Mouse (Mus musculus) c-Kit-positive CD71-positive TER-119-negative erythroid progenitor cells, embryonic 14.5 days (primary cell): Measurements from ENCODE around the gene Olfr764-ps1.
"Not testable (repeated sequence)": the region's sequence is repeated elsewhere in the genome, so short reads cannot be mapped to it uniquely, and the experiment has no call there.

Source experiments
- DNase-seq: peaks from one replicate; pipeline ENCODE4 v3.0.0-alpha.2; 2013; ENCODE audit warnings: low read depth

Olfr764-ps1 gene

GRCm38 (mm10) chr10:129039796-129040195 is at the start of gene Olfr764-ps1:
Gene Olfr764-ps1 (minus strand): TSS chr10:129039896.
- DNase-seq, result no peak

DNA sequence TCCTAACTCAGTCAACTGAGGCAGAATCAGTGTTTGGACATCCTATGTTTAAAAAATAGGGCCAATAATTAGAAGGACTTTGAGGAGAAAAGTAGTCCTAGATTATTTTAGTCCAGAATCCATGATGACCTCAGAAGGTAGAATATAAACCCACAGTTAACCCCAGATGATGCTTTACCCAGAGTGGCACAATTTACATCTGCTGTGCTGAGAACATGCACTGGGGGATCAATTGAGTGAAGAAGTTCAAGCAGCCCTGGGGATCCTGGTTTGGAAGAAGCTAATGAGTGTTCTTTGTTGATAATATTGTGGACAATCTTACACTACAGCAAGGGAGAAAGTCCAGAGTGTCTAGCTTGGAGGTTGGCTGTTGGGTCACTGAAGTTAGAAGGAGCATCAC is 43.1 kb upstream of the Olfr764-ps1 start, which contains the start of gene Olfr767:
TSS of gene Olfr767 (minus strand) at position 101 of the 400 bp plus-strand sequence.
- not testable (repeated sequence) for DNase-seq

- no peak for DNase-seq
Measured at GRCm38 (mm10) chr10:129068877-129069276, 29.2 kb upstream of the Olfr764-ps1 start, which contains the start of gene Olfr766-ps1. Gene Olfr766-ps1 (minus strand): TSS chr10:129068977.

DNA sequence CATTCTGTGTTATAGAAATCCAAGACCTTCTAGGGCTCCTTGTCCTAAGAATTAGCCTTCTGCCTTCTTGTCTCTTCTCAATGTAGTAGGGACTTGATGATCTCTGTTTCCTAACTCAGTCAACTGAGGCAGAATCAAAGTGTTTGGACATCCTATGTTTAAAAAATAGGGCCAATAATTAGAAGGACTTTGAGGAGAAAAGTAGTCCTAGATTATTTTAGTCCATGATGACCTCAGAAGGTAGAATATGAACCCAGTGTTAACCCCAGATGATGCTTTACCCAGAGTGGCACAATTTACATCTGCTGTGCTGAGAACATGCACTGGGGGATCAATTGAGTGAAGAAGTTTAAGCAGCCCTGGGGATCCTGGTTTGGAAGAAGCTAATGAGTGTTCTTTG is 10.2 kb upstream of the Olfr764-ps1 start, which contains the start of gene Olfr765:
TSS of gene Olfr765 (minus strand) at position 101 of the 400 bp plus-strand sequence.
- not testable (repeated sequence) for DNase-seq

DNA sequence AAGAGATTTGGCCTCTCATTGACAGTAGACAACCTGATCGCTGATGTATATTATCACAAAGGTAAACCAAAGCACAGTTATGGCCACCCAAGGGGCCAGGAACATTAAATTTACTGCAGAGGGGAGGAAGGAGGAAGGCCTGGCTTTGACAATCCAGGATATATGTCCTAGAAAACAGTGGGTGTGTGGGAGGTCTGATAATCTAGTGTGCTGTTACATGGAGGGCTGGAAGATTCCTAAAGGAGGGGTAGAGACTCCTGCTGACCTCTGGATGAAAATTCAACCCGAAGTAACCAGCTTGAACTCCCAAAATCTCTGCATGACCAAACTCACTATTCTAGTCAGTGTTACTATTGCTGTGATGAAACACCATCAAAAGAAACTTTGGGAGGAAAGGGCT is 11.4 kb downstream of the Olfr764-ps1 start:
- DNase-seq, result no peak

DNA sequence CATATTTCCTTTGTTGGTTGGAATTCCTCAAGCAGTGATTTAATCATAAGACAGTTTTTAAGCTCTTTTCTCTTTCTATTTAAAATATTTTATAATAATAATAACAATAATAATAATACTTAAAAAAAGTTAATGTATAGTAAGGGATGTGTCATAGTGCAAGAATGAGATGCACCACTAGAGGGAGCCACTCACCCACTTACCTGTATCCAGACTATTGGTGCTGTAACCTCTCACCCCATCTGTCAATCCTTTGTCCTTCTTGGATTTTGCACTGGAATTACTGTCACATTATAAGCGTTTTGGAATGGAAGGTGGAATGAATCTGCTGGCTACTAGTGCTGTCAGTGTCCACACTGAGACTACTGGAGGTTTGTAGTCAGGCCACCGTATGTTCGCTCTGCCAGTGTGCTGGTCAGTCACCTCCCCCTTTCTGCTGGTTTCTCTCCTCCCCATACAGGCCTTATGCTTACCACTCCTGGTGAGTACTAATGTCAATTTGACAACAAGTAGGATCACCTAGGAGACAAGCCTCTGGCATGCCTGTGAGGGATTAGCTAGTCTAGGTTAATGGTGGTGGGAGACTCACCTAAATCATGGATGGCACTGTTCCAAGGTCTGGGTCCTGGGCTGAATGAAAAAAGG is 13.6 kb downstream of the Olfr764-ps1 start:
- peak; percentile 25 for DNase-seq

GRCm38 (mm10) chr10:129023319-129023718 is 16.4 kb downstream of the Olfr764-ps1 start:
- DNase-seq, result no peak

GRCm38 (mm10) chr10:129014477-129014876 is 25.2 kb downstream of the Olfr764-ps1 start:
- no peak for DNase-seq

DNA sequence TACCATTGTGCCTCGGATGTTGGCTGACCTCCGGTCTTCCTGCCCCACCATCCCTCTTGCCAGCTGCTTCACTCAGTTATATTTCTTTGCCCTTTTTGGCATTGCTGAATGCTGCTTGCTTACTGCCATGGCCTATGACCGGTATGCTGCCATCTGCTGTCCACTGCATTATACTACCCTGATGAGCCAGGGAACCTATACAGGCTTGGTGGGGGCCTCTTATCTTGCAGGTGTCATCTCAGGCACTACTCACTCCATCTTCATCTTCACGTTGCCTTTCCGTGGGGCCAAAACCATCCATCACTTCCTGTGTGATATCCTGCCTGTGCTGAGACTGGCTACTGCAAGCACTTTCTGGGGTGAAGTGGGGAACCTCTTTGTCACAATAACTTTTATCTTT is 28.2 kb downstream of the Olfr764-ps1 start:
- not testable (repeated sequence) for DNase-seq

GRCm38 (mm10) chr10:129010288-129010841 is 29.3 kb downstream of the Olfr764-ps1 start, which contains the start of gene Olfr763:
Gene Olfr763 (plus strand): TSS chr10:129010791.
- DNase-seq, result no peak

DNA sequence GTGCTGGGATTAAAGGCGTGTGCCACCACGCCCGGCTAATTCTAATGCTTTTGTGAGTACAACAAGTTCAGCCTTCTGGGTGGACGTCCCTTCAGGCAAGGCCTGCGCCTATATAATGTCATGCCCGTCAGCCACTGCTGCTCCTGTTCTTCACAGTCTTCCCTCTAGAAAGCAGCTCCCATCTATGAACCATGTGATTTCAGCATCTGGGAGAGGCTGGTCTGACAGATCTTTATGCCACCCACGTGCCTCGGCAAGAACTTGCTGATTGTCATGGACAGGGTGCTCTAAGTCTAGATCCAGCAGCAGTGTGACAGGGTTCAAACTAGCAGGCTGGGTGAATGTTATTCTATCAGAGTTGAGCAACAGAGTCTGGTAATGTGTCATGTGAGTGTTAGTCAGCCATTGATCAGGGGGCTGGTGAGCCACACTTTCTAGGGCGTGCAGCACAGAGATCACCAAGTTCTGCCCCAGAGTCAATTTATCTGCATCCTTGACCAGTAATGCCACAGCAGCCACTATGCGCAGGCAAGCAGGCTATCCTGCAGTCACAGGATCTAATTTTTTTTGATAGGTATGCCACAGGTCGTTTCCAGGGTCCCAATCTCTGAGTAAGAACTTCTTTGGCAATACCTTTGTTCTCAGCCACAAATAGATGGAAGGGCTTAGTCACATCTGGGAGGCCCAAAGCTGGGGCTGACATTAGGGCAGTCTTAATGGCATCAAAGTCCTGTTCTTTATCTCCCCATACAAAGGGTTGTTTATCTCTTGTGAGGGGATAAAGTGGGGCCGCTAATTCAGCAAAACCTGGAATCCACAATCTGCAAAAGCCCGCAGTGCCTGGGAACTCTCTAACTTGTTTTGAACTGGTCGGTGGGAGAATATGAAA is 35.4 kb downstream of the Olfr764-ps1 start:
- no peak for DNase-seq

GRCm38 (mm10) chr10:128996523-128997040 is 43.1 kb downstream of the Olfr764-ps1 start:
- DNase-seq, result no peak

DNA sequence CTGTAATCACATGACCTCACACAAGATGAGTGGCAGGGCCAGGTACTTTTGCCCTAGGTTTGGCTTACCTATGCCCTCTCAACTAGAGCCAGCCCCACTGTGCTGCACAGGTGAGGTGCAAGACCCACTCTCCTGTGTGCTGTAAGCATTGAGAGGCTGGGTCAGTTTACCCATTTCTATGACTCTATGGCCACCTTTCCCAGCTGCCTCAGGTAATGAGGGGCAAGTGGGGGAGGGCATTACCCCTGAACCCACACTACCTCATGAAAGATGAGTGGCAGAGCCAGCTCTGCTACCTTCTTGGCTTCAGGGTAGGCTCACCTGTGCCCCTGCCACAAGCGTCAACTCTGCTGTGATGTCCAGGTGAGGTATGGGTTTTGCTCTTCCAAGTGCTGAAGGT is 43.9 kb downstream of the Olfr764-ps1 start:
- no peak for DNase-seq

DNA sequence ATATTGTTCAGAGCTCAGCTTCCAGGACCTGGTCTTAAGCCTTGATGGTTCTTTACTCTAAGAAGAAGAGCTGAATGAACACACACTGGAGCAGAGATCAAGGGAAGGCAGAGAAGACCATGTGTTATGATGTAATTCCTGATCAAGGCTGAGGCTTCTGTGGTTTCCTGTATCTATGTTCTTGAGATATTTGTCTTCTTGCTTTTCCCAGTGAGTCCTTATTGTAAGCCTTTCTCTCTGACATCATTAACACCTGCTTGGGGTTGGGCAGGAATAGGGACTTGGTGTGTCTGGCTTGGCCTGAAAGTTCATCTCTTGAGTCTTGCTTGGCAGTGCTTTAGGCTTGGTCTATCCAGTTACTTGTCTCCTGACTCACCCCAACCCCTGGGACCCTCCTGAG is 48.7 kb downstream of the Olfr764-ps1 start:
- DNase-seq, result no peak

DNA sequence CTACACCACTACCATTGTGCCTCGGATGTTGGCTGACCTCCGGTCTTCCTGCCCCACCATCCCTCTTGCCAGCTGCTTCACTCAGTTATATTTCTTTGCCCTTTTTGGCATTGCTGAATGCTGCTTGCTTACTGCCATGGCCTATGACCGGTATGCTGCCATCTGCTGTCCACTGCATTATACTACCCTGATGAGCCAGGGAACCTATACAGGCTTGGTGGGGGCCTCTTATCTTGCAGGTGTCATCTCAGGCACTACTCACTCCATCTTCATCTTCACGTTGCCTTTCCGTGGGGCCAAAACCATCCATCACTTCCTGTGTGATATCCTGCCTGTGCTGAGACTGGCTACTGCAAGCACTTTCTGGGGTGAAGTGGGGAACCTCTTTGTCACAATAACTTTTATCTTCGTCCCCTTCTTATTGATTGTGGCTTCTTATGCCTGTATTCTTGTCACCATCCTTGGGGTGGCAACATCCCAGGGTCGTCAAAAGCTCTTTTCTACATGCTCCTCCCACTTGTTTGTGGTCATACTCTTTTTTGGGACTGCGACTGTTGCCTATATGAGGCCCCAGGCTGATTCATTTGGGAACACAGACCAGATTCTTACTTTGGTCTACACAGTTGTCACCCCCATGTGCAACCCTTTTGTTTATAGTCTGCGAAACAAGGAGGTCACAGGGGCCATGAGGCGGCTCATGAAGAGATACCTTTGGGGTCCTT is 49.4 kb downstream of the Olfr764-ps1 start:
- not testable (repeated sequence) for DNase-seq

- DNase-seq, result not testable (repeated sequence)
Measured at GRCm38 (mm10) chr10:128989131-128989530, 50.6 kb downstream of the Olfr764-ps1 start, which contains the start of gene Olfr9. Gene Olfr9 (plus strand): TSS chr10:128989431.
